Mouse (Mus musculus): Measurements from ENCODE around the gene Kcna6.

Kcna6 gene

GRCm38 (mm10) chr6:126740211-126741142, at the start of gene Kcna6:
Gene Kcna6 (minus strand): TSS chr6:126740674.
- no peak for DNase-seq (ENCODE audit: low spot score in 2 of 2)

DNA sequence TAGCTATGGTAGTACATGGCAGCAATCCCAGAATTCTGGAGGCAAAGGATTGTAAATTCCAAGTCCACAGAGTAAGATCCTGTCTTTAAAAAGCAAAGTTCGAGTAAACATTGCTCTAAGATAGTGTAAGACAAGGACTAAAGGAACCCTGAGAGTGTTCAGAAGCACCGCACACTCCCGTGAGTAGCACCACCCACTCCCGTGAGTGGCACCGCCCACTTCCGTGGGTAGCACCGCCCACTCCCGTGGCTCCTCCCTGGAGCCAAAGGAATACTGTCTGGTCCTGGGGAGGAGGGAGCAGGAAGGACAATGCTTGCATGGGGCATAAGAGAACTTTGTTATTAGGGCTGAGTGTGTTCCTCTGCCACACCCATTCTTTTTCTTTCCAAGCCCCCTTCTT, 48.4 kb upstream of the Kcna6 start:
- DNase-seq (ENCODE audit: low spot score in 2 of 2) = no peak

GRCm38 (mm10) chr6:126784206-126784605, 43.7 kb upstream of the Kcna6 start:
- DNase-seq (ENCODE audit: low spot score in 2 of 2) = no peak

- no peak for DNase-seq (ENCODE audit: low spot score in 2 of 2)
Observed at GRCm38 (mm10) chr6:126783651-126784066, 43.2 kb upstream of the Kcna6 start.

DNA sequence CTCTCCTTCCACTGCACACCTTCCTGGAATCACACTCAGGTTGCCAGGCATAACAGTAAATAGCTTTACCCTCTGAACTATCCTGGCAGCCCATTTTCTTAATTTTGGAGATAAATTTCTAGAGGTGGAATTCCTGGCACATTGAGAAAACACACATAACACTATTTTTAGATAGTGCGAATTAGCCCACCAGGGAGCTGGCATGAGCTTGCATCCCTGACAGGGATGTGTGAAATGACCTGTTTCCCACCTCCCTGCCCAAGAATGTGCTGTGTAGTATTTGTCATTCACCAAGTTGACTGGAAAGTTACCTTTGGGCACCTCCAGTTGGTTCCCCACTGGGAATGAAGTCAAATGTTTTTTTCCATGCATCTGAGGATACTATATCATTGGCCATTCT, 42.6 kb upstream of the Kcna6 start:
- no peak for DNase-seq (ENCODE audit: low spot score in 2 of 2)

DNA sequence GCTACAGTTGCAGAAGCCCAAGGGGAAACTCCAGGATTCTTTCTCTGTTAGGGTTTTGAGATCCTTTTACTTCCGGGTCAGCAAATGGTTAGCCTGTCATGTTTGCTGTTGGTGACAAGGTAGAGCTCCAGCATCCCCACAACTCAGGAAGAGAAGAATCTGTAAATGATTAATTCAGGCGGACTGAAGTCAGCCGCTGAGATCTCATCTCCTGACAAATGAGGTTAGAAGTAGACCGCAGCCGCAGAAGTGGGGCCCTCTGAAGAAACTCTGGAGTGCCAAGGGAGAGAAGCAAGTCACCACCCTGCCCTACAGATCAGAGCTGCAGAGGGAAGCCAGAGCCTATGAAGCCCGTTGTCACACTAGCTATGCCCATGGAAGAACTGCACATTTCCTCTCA, 37.4 kb upstream of the Kcna6 start:
- no peak for DNase-seq (ENCODE audit: low spot score in 2 of 2)

- no peak for DNase-seq (ENCODE audit: low spot score in 2 of 2)
Observed at GRCm38 (mm10) chr6:126773873-126774272, 33.4 kb upstream of the Kcna6 start.

DNA sequence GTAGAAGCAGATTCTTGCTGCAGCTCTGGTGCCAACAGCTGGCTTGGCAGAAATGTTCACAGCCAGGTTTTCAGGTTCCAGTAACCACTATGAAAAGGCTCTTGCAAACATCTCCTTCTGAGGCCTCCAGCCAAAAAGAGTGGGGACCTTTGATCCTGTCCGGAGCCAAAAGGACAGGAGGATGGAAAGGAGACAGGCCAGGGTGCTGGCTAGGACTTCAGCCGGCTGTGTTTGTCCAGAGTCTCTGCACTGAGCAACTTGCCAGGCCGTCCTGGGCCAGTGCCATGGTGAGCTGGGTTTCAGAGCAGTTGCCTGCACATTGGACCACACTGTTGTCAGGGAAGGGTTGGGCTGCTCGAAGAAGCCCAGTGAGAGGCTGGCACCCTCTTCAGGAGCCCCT, 31.9 kb upstream of the Kcna6 start:
- DNase-seq (ENCODE audit: low spot score in 2 of 2) = no peak

DNA sequence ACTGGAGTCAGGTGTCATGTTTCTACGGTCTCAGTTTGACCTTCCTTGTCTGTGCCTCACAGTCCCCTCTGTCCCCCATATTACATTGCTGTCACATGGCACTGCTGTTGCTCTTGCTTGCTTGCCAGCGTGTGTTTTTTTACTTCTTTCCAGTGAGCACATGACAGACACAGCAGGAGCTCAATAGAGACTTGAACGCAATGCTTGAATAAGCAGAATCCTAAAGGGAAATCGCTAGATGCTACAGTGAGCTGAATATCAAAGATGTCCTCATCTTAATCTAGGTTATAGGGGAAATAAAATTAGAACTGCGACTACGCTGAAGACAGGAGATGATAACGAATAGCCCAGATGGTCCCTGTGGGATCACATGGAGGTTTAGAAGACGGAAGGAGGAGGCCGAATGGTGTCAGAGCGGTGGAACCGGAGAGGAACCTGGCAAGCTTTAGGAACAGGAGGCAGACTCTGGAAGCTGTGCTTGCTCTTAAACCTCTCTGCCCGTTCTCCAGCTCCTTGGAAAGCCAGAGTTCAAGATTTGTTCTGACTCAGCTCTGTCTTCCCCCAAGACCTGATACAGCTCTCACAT, 29.8 kb upstream of the Kcna6 start:
- DNase-seq (ENCODE audit: low spot score in 2 of 2) = no peak

- no peak for DNase-seq (ENCODE audit: low spot score in 2 of 2)
Observed at GRCm38 (mm10) chr6:126768957-126769665, 28.6 kb upstream of the Kcna6 start.

- no peak for DNase-seq (ENCODE audit: low spot score in 2 of 2)
Observed at GRCm38 (mm10) chr6:126767610-126768532, 27.4 kb upstream of the Kcna6 start.

- no peak for DNase-seq (ENCODE audit: low spot score in 2 of 2)
Observed at GRCm38 (mm10) chr6:126766552-126766951, 26.1 kb upstream of the Kcna6 start.

DNA sequence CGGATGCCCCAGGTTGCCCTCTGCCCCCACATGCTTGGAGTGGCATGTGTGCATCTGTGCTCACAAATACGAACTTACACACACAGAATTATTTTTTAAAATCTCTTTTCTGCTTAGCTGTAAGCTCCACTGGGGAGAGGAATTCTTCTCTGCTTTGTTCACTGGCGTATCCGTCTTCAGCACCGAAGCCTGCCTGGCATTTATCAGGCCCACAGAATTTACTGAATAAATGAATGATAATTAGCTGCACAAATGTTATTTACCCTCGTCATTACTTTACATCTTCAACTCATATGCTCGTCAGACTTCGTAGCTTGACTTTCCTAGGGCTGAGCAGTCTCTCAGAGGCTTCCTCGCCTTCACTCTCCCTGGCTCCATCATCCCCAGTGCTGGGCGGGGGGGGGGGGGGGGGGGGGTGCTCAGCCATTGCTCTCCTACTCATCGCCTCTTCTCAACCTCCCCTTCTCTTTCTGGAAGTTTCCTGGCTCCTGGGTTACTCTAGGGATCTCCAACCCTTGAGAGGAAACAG, 24.2 kb upstream of the Kcna6 start:
- no peak for DNase-seq (ENCODE audit: low spot score in 2 of 2)

DNA sequence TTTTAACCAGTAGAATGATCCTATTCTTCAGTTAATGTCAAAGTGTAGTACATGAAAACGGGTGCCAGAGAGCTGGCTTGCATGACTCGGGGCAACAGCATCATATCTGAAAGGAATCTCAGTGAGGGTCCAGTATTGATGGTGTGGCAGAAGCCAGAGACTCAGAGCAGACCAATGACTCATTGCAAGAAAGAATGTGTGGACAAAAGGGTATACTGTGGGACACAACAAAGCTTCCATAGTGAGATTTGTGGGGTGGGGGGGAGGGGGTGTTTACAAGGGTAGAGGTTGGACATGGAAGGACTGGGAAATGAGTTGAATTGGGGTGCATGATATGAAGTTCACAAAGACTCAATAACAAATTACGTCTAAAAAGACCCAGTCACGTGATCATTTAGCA, 20.9 kb upstream of the Kcna6 start:
- DNase-seq (ENCODE audit: low spot score in 2 of 2) = no peak

DNA sequence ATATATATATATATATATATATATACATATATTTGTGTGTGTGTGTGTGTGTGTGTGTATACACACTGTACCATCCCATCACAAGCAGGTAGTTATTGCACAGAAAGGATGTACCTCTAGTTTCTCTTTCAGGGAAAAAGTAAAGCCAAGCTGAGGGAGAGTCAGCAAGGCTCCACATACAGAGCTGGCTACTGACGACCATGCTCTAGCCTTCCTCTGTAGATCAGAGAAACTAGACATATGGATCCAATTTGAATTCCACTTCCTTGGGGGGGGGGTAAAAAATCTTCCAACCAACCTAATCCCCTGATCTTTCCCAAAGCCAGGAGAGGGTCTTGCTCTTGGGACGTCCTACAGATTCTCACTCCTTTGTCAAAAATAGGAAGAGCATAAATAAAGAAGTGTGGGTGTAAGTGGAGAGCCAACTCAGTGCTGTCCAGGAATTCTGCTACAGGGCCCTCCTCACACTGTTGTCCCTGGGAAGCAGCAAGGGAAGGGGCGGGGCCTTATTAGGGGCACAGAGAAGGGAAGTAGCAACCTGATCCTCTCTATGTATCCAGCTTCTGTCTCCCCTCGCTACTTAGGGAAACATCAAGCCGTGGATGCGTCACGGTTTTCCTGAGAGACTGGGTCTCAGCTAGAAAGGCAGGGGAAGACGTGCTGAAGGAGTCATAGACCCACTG, 15.4 kb upstream of the Kcna6 start:
- DNase-seq (ENCODE audit: low spot score in 2 of 2) = no peak

GRCm38 (mm10) chr6:126752520-126752919, 12.0 kb upstream of the Kcna6 start:
- no peak for DNase-seq (ENCODE audit: low spot score in 2 of 2)

DNA sequence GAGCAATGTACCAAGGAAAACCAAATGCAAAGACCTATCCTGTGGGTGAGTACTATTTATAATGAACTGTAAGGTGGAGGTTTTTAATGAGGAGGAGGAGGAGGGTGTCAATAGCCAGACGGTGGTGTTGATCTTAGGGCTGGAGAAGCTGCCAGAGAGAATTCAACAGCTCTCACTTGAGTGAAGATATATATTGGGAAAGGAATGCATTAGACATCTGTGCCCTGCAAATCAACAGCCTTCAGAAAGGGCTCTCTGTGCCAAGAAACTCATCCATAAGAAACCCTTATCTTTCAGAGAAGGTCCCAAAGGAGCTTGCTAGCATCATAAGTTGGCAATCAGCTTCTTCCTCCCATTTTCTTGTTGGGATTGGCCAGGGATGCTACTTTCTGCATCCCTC, 5.4 kb upstream of the Kcna6 start:
- no peak for DNase-seq (ENCODE audit: low spot score in 2 of 2)

- no peak for DNase-seq (ENCODE audit: low spot score in 2 of 2)
Observed at GRCm38 (mm10) chr6:126742610-126743009, 2.1 kb upstream of the Kcna6 start.

- no peak for DNase-seq (ENCODE audit: low spot score in 2 of 2)
Observed at GRCm38 (mm10) chr6:126739326-126740210, 906 bp downstream of the Kcna6 start.

GRCm38 (mm10) chr6:126736996-126737395, 3.5 kb downstream of the Kcna6 start:
- no peak for DNase-seq (ENCODE audit: low spot score in 2 of 2)

Measured in urinary bladder, postnatal 36 days (tissue).